Mouse (Mus musculus) ES-Bruce4 (cell line): ENCODE results near the gene Cers6.

ENCODE experiments used
- CTCF ChIP-seq: IDR thresholded peaks from one replicate; pipeline ENCODE4 v1.8.1; 2011; ENCODE audit warnings: low read depth, low read length
- EP300 ChIP-seq: IDR thresholded peaks from 2 replicates; pipeline ENCODE4 v1.6.1; 2011; ENCODE audit warnings: low read depth, low read length; ENCODE audit not compliant: insufficient read depth

DNA sequence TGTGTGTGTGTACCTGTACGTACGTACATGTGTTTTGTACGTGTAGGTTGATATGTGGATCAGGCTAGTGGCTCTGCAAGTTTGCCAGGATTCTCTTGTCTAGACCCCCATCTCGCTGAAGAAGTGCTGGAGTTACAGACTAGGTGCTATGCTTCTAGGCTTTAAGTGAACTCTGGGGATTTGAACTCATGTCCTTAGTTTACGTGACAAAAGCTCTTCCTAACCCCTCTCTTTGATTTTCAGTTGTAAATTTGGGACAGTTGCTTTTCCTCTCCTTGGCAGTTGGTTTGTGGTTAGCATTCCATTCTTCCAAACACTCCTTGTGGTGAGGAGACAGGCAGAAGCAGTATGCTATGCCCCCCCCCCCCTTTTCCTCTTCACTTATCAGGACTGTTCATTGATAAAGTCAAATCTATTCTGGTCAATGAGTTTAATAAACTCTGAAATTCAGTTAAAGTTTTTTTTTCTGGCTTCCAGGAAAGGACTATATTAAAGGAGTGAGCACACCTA is 28.5 kb downstream of the Cers6 start:
- TF ChIP-seq CTCF (no peak), EP300 (no peak)
